Mouse (Mus musculus) effector memory CD4-positive, alpha-beta T cell, adult 7 months (primary cell): ENCODE data around the gene Ociad1. TPM values are rescaled to one million over a fixed set of nuclear protein-coding genes. Genes with fewer than 3 reads are reported as not detected.

Experiments
- polyA plus RNA-seq: library from polyadenylated mRNA; unstranded; fragments of 100-300 nt; shearing (Covaris generic); gene quantifications from one replicate; pipeline ENCODE4 v1.2.1, GENCODE M21; 2017

The Ociad1 gene
- 278 TPM for polyA plus RNA-seq

DNA sequence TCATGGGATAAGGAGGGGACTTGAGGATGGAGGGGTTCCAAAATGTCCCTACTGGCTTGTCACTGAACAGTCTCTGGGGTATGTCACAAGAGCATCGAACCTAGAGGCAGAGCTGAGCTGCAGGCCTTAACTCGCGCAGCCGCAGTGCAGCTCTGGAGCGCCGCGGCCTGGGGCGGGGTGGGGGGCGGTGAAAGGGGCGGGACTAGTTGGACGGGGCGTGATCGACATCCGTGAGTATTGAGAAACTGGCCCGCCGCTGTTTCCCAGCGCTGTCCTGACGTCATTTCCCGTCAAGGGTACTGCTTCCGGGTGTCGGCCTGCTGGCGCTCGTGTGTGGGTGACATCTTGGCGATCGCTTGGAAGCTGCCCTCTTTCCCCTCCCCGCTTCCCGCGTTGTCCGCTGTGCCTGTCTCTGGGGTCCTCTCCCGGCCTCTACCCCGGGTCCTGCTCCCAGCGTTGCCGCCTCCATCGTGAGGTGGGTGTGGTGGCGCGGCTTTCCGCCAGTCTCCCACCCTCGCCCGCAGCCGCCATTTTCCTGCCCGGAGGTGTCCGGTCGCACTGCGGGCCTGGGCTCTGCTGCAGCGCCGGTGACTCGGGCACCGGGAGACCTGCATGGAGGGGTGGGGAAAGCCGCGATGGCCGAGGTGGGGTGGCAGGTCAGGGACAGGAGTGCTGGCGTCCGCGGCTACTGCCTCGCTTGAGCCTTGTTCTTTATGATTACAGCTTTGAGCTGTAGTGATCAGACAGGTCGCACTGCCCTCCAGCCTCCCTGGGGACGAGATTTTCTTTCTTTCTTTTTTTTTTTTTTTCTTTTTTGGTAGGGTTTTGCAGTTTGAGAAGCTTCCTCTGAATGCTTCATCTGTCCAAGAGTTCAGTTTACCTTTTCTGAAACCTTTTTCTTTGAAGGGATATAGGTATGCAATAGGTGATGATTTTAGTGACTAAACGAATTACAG is at the start of gene Ociad1:
Ociad1 (plus strand) TSS at position 283 of the 956 bp plus-strand sequence.

DNA sequence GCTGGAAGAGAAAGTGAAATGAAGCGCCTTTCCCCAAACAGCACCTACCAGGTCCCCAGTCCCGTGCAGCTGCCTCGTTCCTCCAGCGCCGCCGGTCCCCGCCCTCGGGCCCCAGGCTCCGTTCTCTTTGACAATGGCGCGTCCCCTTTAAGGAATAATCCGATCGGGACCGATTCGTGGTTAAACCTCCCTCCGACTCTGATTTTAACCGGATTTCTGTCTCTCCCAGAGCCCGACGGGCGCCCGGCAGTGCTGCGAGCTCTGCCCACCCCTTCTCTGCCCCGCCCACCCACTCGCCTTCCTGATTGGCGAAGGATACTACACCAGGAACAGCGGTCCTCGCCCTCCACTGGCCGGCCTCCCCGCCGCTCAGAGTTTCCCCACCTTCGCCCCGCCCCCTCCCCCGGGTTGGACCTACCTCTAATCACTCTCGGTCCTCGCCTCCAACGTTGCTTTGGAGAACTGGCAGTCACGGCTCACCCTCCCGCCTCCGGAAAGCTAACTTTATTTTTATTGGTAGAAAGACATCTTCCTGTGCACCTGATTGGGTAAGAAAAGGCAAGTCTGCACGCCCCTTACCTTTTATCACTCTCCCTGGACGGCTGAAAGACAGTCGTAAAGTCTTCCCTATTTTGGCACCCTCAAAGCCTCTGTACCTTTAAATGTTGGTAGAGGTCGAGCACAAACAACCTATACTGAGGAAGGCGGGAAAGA is 36.1 kb upstream of the Ociad1 start, which contains the start of gene Fryl:
Fryl (minus strand) TSS at position 268 of the 714 bp plus-strand sequence.

DNA sequence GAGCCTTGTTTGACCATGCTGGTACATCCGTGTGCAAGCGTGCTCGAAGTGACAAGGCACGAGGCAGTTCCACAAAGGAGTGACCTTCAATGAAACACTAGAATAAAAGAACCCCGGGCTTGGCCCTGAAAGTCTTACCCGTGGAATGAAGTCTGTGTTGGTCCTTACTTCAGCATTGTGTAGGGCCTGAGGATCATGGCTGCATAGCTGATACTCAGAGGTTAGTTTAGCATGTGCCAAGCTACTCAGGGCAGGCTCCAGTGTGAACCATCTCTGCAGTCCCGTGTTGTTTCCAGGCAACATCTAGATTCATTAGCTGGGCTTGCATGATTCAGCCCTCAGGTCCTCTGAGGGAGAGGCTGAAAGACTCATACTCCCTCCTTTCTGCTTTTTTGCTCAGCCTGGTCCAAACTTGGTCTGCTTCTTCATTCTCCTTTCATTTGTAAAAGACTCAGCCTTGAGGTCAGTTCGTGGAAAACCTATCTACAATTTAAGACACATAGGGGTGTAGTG is 48.2 kb downstream of the Ociad1 start, which contains the start of gene Ociad2:
Ociad2 (minus strand) TSS at position 306 of the 513 bp plus-strand sequence.

Other genes with a start within 250 kb of the Ociad1 start
- gene Fryl, start 36.2 kb upstream of the Ociad1 start, polyA plus RNA-seq, result 92.5 TPM
- gene Ociad2, start 48.2 kb downstream of the Ociad1 start, polyA plus RNA-seq, result 0.77 TPM
- gene Cwh43, start 113.3 kb downstream of the Ociad1 start, polyA plus RNA-seq, result 0.28 TPM
- 15.8 TPM for gene Dcun1d4, start 188.2 kb downstream of the Ociad1 start, polyA plus RNA-seq